Mouse (Mus musculus): ENCODE measurements at regions not wholly inside any gene's neighbourhood (a gene's known extent, or its start where the extent isn't known, plus 50 kb on each side); places are given as distances from the start of the nearest gene placed in this dataset.
"Not testable (repeated sequence)": the region's sequence is repeated elsewhere in the genome, so short reads cannot be mapped to it uniquely, and the experiment has no call there.

DNA sequence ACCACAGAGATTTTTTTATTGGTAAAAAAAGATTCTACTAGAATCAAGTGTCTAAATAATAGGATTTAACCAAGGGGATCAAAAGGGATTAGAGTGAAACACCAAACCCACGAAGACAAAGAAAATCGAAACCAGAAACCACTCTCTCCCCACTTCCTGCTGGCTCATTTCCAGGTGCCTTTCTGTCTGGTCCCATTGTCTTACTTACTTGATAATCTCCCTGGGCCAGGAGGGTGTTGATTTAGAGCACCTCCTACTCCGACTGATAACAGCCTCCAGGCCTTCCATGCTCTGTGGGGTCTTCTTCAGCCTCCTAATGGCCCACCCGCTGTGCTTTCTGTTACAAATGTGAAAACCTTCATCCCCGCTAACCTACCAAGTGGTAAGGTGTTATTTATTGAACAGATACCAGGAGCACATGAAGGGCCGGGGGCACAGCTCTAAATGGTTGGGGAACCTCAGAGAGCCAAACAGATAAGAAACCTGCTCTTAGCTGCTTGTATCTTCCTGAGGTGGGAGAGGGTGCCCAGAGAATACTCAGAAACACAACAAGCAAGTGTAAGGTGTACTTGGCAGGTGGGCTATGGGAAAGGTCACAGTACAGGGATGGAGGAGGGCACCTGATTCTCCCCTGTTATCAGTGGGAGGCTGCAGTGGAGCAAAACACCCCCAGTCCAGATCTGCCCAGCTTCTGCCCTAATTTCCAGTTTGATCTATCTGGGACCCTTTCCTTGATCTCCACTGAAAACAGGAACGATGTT, 72.6 kb upstream of the Cpsf6 start:
- H3K27ac ChIP-seq (ENCODE audit: control insufficient read depth, insufficient read depth, low read depth, low read length, poor library complexity): no peak overlapping the region
- 28% methylated on average over 7 of the region's 7 CpGs for WGBS
- TF ChIP-seq CTCF (IDR thresholded peaks at IDR 0.05; ENCODE audit: control insufficient read depth, insufficient read depth, low read length) (no peak), POLR2A (IDR thresholded peaks at IDR 0.05; ENCODE audit: borderline replicate concordance, control insufficient read depth, low read depth, low read length) (no peak)
- H3K4me3 ChIP-seq (replicated peaks; ENCODE audit: control insufficient read depth, low read depth, low read length): no peak overlapping the region
- peaks cover 1% of the 10 kb centered on the region; the same call in 1 of the 2 replicates for H3K4me1 ChIP-seq (ENCODE audit: control insufficient read depth, insufficient read depth, low read length)

DNA sequence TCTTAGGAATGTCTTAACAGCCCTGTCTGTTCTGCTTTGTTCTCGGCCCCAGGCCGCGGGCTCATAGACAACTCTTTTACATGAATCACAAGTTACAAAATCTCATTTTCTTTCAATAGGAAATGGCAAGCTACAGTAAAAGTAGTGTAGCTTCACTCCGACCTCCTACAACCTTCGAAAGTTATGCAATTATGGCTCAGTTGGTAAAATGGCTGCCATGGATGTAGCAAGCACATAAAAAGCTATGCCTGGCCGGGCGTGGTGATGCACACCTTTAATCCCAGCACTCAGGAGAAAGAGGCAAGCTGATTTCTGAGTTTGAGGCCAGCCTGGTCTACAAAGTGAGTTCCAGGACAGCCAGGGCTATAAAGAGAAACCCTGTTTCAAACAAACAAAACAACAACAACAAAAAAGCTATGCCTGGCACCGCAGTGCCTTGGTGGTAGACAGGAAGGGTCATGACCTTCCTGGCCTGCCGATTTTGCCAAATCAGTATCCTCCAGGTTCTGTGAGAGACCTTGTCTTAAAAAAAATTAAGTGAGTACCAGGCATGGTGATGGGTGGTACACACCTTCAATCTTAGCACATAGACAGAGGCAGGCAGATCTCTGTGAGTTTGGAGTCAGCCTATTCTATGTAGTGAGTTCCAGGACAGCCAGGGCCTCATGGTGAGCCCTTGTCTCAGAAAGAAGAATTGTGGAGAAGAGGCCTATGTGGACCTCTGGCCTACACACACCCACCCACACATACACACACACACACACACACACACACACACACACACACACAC, 71.8 kb upstream of the Cpsf6 start:
- TF ChIP-seq CTCF (IDR thresholded peaks at IDR 0.05; ENCODE audit: control insufficient read depth, insufficient read depth, low read length) (no peak), POLR2A (IDR thresholded peaks at IDR 0.05; ENCODE audit: borderline replicate concordance, control insufficient read depth, low read depth, low read length) (no peak)
- Histone ChIP-seq H3K4me3 (replicated peaks; ENCODE audit: control insufficient read depth, low read depth, low read length) (no peak overlapping the region), H3K27ac (ENCODE audit: control insufficient read depth, insufficient read depth, low read depth, low read length, poor library complexity) (no peak overlapping the region), H3K4me1 (ENCODE audit: control insufficient read depth, insufficient read depth, low read length) (peaks cover 1% of the 10 kb centered on the region; the same call in 1 of the 2 replicates)
- WGBS: 68% methylated on average over 9 of the region's 9 CpGs

DNA sequence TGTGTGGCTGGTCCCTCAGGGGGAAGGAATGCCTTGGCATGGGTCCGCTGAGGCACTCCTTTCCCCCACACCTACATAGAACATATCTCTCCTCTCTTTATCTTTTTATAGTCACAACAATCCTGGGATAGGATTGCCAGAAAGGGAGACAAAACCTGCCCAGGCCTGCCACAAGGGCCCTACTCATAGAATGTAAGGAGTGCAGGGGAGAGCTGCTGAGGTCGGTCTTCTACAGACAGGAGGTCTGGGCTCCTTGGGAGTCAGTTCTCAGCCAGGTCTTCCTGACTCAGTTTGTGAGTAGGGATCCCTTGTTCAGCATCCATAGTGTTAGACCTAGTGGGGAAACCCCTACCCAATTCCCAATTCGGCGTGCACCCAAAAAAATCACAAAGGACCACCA, 70.8 kb upstream of the Cpsf6 start:
- no peak overlapping the region for H3K4me3 ChIP-seq (replicated peaks; ENCODE audit: control insufficient read depth, low read depth, low read length)
- H3K4me1 ChIP-seq (ENCODE audit: control insufficient read depth, insufficient read depth, low read length): peaks cover 1% of the 10 kb centered on the region; the same call in 1 of the 2 replicates
- no peak overlapping the region for H3K27ac ChIP-seq (ENCODE audit: control insufficient read depth, insufficient read depth, low read depth, low read length, poor library complexity)
- WGBS: 89% methylated on average over 4 of the region's 4 CpGs
- TF ChIP-seq CTCF (IDR thresholded peaks at IDR 0.05; ENCODE audit: control insufficient read depth, insufficient read depth, low read length): no peak
- no peak for TF ChIP-seq POLR2A (IDR thresholded peaks at IDR 0.05; ENCODE audit: borderline replicate concordance, control insufficient read depth, low read depth, low read length)

DNA sequence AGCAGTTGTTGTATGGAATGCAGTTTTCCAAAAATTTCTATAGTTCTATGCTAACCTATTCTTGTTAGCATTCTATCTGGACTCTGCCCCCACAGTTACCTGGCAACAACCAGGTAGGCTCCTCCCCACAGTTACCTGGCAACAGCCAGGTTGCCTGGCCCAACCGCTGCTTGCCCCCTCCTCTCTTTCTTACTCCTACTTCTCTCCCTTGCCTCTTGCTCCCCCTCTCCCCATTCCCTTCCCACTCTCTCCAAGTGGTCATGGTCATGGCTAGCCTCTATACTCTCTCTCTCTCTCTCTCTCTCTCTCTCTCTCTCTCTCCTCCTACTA, 70.4 kb upstream of the Cpsf6 start:
- Histone ChIP-seq H3K27ac (ENCODE audit: control insufficient read depth, insufficient read depth, low read depth, low read length, poor library complexity) (no peak overlapping the region), H3K4me1 (ENCODE audit: control insufficient read depth, insufficient read depth, low read length) (peaks cover 1% of the 10 kb centered on the region; the same call in 1 of the 2 replicates), H3K4me3 (replicated peaks; ENCODE audit: control insufficient read depth, low read depth, low read length) (no peak overlapping the region)
- whole genome bisulfite sequencing: 89% methylated on average over 1 of the region's 1 CpGs
- no peak for TF ChIP-seq POLR2A (IDR thresholded peaks at IDR 0.05; ENCODE audit: borderline replicate concordance, control insufficient read depth, low read depth, low read length)
- no peak for TF ChIP-seq CTCF (IDR thresholded peaks at IDR 0.05; ENCODE audit: control insufficient read depth, insufficient read depth, low read length)

DNA sequence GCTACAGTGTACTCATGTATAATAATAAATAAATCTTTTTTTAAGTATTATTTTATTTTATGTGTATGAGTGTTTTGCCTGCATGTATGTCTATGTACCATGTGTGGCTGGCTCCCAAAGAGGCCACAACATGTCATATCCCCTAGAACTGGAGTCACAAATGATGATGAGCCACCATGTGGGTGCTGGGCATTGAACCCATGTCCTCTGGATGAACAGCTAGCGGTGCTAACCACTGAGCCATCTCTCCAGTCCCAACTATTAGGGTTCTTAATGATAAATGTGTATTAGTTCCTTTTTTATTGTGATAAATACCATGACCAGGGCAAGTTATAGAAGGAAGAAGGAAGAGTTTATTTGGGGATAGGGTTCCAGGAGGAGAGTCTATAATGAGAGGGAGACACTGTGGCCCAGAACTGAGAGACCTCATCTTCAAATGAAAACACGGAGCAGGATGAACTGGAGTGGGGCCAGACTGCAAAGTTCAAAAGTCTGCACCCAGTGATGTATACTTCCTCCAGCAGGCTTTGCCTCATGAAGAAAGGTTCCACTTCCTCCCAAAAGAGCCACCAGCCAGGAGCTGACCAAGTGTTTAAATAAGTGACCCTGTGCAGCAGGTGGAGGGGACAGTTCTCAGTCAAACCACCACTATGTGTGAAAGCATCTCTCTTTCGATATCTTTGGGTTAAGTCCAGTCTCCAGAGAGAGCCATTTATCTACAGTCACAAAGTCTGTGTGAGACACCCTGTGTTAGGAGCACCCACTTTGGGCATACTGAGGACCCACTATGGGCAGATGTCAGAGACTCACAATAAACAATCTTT, 69.8 kb upstream of the Cpsf6 start:
- H3K27ac ChIP-seq (ENCODE audit: control insufficient read depth, insufficient read depth, low read depth, low read length, poor library complexity): no peak overlapping the region
- H3K4me3 ChIP-seq (replicated peaks; ENCODE audit: control insufficient read depth, low read depth, low read length): no peak overlapping the region
- WGBS: 45% methylated on average over 3 of the region's 3 CpGs
- TF ChIP-seq CTCF (IDR thresholded peaks at IDR 0.05; ENCODE audit: control insufficient read depth, insufficient read depth, low read length): no peak
- no peak for TF ChIP-seq POLR2A (IDR thresholded peaks at IDR 0.05; ENCODE audit: borderline replicate concordance, control insufficient read depth, low read depth, low read length)
- H3K4me1 ChIP-seq (ENCODE audit: control insufficient read depth, insufficient read depth, low read length): peaks cover 1% of the 10 kb centered on the region; the same call in 1 of the 2 replicates

DNA sequence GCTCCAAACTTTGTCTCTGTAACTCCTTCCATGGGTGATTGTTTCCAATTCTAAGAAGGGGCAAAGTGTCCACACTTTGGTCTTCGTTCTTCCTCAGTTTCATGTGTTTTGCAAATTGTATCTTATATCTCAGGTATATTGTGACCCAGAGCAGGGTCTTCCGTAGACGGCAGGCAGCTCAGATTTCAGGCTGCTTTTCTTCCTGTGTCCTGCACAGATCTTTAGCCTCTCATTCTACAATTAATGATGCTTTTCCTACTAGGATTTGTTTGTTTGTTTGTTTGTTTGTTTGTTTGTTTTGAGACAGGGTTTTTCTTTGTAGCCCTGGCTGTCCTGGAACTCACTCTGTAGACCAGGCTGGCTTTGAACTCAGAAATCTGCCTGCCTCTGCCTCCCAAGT, 69.0 kb upstream of the Cpsf6 start:
- WGBS: 90% methylated on average over 3 of the region's 3 CpGs
- H3K4me3 ChIP-seq (replicated peaks; ENCODE audit: control insufficient read depth, low read depth, low read length); H3K27ac ChIP-seq (ENCODE audit: control insufficient read depth, insufficient read depth, low read depth, low read length, poor library complexity); H3K4me1 ChIP-seq (ENCODE audit: control insufficient read depth, insufficient read depth, low read length): not testable (repeated sequence)

DNA sequence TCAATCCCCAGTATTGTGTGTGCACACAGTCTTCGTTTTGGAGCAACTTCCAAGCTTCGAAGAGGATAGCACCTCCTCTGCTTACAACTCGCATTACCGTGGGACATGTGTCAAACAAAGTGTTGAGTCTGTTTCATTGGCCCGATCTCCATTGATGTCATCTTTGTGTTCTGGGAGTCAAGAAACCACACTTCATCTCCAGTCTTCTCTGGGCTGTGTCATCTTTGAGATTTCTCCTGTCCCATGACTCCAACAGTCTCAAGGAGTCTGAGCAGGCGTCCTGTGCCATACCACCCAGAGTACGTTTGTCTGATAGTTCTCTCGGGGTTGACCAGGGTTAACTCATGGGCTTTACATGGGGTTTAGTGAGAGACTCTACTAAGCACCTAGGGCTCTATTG, 67.8 kb upstream of the Cpsf6 start:
- H3K27ac ChIP-seq (ENCODE audit: control insufficient read depth, insufficient read depth, low read depth, low read length, poor library complexity): no peak overlapping the region
- H3K4me3 ChIP-seq (replicated peaks; ENCODE audit: control insufficient read depth, low read depth, low read length): no peak overlapping the region
- peaks cover 1% of the 10 kb centered on the region; the same call in 1 of the 2 replicates for H3K4me1 ChIP-seq (ENCODE audit: control insufficient read depth, insufficient read depth, low read length)
- 85% methylated on average over 8 of the region's 8 CpGs for WGBS
- TF ChIP-seq CTCF (IDR thresholded peaks at IDR 0.05; ENCODE audit: control insufficient read depth, insufficient read depth, low read length) (no peak), POLR2A (IDR thresholded peaks at IDR 0.05; ENCODE audit: borderline replicate concordance, control insufficient read depth, low read depth, low read length) (no peak)

DNA sequence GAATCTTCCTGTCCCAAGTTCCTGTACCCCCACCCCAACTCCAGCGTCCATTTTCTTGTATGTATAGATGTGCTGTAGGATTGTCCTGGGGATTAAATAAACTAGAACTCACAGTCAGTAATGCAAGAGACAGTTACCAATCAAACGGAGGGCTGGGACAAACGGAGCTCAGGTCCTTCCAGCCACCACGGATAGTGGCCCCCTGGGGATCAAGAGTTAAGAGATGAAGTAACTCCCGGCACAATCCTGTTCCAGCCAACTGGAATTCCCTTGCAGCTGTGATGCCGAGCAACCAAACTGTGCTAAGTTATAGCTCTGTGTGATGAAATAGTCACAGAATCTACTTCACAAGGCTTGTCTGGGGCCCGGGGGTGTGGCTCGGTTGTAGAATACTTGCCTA, 67.4 kb upstream of the Cpsf6 start:
- peaks cover 1% of the 10 kb centered on the region; the same call in 1 of the 2 replicates for H3K4me1 ChIP-seq (ENCODE audit: control insufficient read depth, insufficient read depth, low read length)
- H3K27ac ChIP-seq (ENCODE audit: control insufficient read depth, insufficient read depth, low read depth, low read length, poor library complexity): no peak overlapping the region
- WGBS: 74% methylated on average over 8 of the region's 8 CpGs
- TF ChIP-seq CTCF (IDR thresholded peaks at IDR 0.05; ENCODE audit: control insufficient read depth, insufficient read depth, low read length) (no peak), POLR2A (IDR thresholded peaks at IDR 0.05; ENCODE audit: borderline replicate concordance, control insufficient read depth, low read depth, low read length) (no peak)
- no peak overlapping the region for H3K4me3 ChIP-seq (replicated peaks; ENCODE audit: control insufficient read depth, low read depth, low read length)

All from bone marrow, adult 2 months (tissue).